Mouse (Mus musculus): ENCODE results near the gene Cpox.
"Not testable (repeated sequence)": the region's sequence is repeated elsewhere in the genome, so short reads cannot be mapped to it uniquely, and the experiment has no call there.

The Cpox gene

DNA sequence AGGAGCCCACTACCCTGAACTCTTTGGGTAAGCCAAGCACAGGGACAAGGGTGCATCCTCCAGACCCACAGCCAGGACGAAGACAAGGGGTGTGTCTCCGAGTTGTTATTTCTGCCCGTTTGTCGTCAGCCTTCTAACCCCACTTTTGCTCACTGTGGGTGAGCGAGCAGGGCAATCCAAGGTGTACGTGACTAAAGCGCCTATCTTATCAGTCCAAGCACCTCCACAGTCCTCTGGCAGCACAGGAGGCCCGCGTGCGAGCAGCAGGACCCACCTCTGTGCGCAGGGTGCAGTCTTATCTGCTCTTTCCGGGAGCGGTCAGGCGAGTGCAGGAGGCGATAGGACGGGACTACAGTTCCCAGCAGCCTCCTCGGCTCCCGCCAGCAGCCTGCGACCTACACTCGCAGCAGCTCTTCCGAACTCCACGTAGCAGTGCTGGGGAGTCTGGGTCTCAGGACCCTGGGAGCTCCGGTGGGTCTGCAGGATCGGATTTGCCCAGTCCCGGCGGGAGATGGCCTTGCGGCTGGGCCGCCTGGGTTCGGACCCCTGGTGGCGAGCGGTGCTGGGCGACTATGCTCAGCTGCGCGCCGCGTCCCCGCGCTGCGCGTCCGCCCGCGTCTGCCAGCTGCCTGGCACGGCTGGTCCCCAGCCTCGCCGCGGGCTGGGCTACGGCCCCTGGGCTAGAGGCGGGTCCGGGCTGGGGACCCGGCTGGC lies at the start of gene Cpox:
TSS of gene Cpox (plus strand) at position 376 of the 714 bp plus-strand sequence.
- peak; percentile 85 for DNase-seq (ENCODE audit: low spot score)

GRCm38 (mm10) chr16:58622377-58622776 lies 47.7 kb upstream of the Cpox start:
- no peak for DNase-seq (ENCODE audit: low spot score)

DNA sequence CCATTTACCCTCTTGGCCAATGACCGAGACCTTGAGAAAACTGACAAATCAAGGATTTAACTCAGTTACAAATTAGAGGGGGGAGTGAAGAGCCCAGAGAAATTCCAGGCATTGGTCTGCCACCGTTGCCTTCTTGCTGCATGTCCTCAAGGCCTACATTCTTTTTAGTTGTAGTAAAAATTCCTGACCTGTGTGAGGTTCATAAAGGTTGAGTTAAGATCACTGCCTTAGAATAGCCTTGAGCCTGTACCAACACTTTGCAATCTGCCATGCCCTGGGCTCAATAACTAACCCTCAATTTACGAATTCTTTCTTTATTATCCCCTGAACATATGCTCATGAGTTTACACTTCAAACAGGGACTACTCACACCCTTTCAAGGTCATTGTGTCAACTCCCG lies 47.0 kb upstream of the Cpox start:
- no peak for DNase-seq (ENCODE audit: low spot score)

GRCm38 (mm10) chr16:58623944-58624343 lies 46.1 kb upstream of the Cpox start:
- no peak for DNase-seq (ENCODE audit: low spot score)

- DNase-seq (ENCODE audit: low spot score): no peak
Observed at GRCm38 (mm10) chr16:58627597-58628335, 42.3 kb upstream of the Cpox start.

DNA sequence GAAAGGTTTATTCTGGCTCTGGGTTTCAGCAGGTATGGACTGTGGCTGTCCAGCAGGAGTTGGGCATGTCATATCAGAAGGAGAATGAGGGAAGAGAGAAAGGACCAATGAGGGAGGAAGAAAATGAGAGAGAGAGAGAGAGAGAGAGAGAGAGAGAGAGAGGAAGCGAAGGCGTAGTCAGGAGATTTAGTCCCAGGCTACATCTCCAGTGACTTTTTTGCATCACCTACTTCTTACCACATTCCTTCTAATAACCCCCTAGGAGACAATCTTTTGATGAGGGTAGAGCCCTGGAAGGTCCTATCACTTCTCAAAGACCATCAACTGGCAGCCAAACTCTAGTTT lies 41.8 kb upstream of the Cpox start:
- no peak for DNase-seq (ENCODE audit: low spot score)

GRCm38 (mm10) chr16:58628968-58629367 lies 41.1 kb upstream of the Cpox start:
- DNase-seq (ENCODE audit: low spot score): no peak

DNA sequence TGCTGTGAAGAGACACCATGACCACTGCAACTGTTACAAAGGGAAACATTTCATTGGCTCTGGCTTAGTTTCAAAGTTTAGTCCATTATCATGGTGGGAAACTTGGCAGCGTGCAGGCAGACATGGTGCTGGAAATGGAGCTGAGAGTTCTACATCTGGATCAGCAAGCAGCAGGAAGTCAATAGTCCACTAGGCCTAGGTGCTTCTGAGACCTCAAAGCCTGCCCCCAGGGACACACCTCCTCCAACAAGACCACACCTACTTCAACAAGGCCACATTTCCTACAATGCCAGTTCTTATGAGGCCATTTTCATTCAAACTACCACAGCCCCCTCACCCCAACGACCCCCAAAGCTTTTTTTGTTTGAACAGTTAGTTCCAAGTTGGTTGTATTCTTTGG lies 40.4 kb upstream of the Cpox start:
- DNase-seq (ENCODE audit: low spot score): no peak

- DNase-seq (ENCODE audit: low spot score): no peak
Observed at GRCm38 (mm10) chr16:58635866-58636265, 34.2 kb upstream of the Cpox start.

DNA sequence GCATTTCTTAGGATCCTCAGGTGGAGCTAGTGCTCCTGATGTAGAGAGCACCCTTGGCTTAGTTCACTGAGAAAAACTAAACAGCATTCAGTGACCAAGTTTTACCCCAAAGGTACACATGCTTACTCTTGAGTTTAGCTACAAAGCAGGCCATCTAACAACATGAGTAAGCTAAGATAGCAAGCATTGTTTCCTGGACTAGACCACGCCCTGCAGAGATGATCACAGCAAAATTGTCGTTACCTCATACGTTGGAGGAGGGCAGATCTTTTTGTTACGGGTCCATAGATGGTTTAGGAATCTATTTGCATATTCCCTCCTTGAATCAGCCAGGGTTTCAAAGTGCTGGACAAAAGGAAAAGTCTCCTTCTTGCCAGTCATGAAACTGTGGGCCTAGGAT lies 32.6 kb upstream of the Cpox start:
- no peak for DNase-seq (ENCODE audit: low spot score)

DNA sequence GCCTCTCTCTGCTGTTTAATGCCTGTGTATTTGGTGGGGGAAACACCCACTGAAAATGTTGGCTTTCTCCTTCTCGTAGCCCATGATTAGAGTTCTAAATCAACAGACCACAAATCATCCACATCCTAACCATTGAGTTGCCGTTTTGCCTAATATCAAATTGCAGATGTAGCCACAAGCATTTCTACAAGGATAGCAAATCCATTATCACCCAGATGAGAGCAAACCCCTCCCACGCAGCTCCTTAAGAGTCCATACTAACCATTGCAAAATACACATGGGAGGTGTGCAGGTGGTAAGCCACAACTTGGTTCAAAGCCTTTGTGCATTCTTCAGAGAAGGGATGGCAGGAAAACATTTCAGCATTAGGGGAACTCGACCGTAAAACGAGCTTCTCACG lies 32.1 kb upstream of the Cpox start:
- DNase-seq (ENCODE audit: low spot score): no peak

DNA sequence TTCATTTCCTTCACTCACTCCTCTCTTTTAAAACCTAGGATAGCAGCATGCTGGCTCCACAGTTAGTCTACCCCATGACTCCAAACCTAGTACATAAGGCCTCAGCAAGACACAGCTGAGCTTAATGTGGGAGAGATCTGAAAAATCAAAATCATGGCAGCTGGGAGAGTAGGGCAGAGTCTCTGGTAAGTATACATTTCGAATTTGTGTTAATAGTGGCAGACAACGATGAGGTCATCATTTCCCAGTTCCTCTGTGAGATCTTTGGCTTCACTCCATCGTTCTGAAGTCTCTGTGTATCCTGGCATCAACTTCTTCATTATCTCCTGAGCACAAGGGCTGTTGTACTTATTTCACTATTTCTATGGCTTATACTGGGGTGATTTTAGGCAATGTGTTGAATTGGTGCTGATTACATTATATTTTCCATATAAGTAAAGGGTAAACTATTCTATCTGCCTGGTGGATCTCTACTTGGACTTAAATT lies 31.4 kb upstream of the Cpox start, which contains the start of gene E330017A01Rik:
TSS of gene E330017A01Rik (minus strand) at position 51 of the 487 bp plus-strand sequence.
- no peak for DNase-seq (ENCODE audit: low spot score)

- DNase-seq (ENCODE audit: low spot score): no peak
Observed at GRCm38 (mm10) chr16:58649979-58650378, 20.1 kb upstream of the Cpox start.

DNA sequence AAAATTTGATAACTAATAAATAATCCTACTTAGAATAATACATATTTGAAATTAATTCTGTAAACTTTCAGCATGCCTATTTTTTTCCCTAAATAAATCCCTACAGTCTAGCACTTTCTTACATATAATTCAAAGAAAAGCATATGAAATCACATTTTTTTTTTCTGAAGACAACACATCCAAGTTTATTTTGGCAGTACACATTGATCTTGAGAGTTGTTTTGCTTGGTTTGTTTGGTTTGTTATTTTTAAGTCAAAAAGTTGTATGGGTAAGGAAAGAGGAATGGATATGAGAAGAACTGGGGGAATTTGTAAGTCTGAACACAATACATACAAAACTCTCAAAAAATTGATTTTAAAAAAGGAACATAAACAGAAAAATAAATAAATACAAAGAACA lies 14.3 kb upstream of the Cpox start:
- no peak for DNase-seq (ENCODE audit: low spot score)

DNA sequence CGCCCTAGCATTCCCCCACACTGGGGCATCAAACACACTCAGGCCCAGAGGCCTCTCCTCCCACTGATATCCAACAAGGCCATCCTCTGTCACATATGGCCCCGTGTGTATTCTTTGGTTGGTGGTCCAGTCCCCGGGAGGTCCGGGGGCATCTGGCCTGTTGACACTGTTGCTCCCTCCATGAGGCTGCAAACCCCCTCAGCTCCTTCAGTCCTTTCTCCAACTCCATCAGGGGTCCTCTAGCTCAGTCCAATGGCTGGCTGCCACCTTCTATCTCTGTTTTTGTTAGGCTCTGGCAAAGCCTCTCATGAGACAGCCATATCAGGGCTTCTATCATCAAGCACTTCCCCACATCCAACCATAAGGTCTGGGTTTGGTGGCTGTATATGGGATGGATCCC lies 13.6 kb upstream of the Cpox start:
- no peak for DNase-seq (ENCODE audit: low spot score)

GRCm38 (mm10) chr16:58658668-58659067 lies 11.4 kb upstream of the Cpox start:
- no peak for DNase-seq (ENCODE audit: low spot score)

- DNase-seq (ENCODE audit: low spot score): no peak
Observed at GRCm38 (mm10) chr16:58661826-58662225, 8.3 kb upstream of the Cpox start.

DNA sequence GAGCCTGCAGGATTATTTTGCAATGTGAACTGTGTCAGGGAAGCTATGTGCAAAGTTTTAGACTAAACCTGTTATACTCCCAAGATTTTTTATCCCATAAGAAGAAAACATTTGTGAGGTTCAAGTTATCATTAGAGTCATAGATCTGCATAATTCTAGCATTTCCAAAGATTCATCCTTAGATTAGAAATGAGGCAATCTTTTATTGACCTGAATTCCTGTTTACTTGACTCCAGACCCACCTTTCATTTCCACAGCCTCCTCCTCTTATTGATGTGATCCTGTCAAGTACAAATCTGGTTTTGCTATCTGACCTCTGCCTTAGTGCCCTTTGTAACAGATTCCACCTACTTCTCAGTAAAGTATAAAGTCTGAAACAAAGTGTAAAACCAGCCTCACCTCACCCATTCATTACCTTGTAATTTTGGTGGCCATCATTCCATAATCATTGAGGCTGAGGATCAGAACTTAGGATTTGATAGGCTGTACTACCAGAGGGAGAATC lies 7.8 kb upstream of the Cpox start:
- DNase-seq (ENCODE audit: low spot score): no peak

DNA sequence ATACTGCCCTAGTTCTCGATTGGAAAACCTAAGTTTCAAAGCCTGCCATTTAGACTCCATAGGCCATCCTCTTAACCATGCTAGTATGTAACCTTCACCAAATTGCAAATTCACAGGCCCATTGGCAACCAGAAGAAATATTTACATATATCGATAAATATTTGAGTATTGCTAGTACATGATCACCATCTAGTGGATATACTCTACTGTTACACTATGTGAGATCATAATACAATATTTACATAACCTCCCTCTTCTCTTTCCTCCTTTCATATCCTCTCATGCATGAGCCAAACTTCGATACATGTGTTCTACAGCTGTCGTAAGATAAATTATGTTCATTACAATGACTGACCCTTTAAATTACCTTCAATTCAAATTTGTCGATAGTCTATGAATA lies 7.1 kb upstream of the Cpox start:
- no peak for DNase-seq (ENCODE audit: low spot score)

GRCm38 (mm10) chr16:58663816-58664215 lies 6.3 kb upstream of the Cpox start:
- no peak for DNase-seq (ENCODE audit: low spot score)

- DNase-seq (ENCODE audit: low spot score): not testable (repeated sequence)
Observed at GRCm38 (mm10) chr16:58665137-58665536, 5.0 kb upstream of the Cpox start.

- not testable (repeated sequence) for DNase-seq (ENCODE audit: low spot score)
Observed at GRCm38 (mm10) chr16:58666681-58667080, 3.4 kb upstream of the Cpox start.

- DNase-seq (ENCODE audit: low spot score): no peak
Observed at GRCm38 (mm10) chr16:58668586-58668985, 1.5 kb upstream of the Cpox start.
